Mouse (Mus musculus): ENCODE measurements at regions not wholly inside any gene's neighbourhood (a gene's known extent, or its start where the extent isn't known, plus 50 kb on each side); places are given as distances from the start of the nearest gene placed in this dataset.

DNA sequence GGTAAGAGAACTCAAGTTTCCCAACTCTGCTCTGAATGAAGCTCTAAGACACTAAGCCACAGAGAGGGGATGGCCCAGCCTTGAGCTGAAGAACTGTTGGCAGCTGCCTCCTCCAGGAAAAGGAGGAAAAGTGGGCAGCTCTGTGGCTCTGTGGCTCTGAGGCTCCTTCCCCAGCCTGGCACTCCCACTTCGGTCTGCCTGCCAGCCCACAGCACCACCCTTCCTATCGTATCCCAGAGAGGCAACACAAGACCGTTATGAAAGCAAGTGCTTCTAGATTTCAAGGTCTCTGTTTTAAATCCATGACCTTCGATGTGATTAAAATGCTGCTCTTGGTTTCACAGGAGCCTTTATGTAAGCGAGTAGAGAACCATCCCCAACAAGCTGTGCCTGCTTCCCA lies 53.5 kb upstream of the Kcna5 start:
- no peak for DNase-seq (ENCODE audit: low spot score in 2 of 2)

- no peak for DNase-seq (ENCODE audit: low spot score in 2 of 2)
Observed at GRCm38 (mm10) chr6:126587476-126587875, 52.3 kb upstream of the Kcna5 start.

- peak; percentile 83 to 87 for DNase-seq (ENCODE audit: low spot score in 2 of 2)
Observed at GRCm38 (mm10) chr6:126585813-126586212, 50.6 kb upstream of the Kcna5 start.

Measured in layer of hippocampus, postnatal 14 days (tissue).